Mouse (Mus musculus): ENCODE measurements around the gene Hip1.

DNA sequence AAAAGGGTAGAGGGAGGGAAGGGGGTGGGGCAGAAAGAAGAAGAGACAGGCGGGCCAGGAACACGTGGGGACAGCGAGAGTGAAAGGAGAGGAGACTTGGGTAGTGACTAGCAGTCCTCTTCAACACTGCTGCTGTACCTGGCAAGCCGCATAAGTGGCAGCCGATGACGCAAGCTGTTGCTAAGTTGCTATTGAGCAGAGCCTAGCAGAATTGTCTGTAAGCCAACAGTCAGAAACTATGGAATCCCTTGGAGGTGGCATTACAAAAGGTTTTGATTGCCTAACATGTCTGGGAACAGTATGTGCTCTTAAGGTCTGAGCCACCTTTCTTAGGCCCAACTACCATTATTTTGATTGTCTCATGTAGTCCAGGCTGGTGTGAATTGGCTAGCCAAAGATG, 176.6 kb downstream of the Hip1 start:
- TF ChIP-seq CTCF (IDR thresholded peaks at IDR 0.05) = no peak
- no peak for TF ChIP-seq POLR2A (IDR thresholded peaks at IDR 0.05; ENCODE audit: insufficient read depth, low read depth, low read length)
- TF ChIP-seq EP300 (IDR thresholded peaks at IDR 0.05; ENCODE audit: insufficient read depth, low read depth, low read length) = no peak

Data from heart, adult 2 months (tissue).